Mouse (Mus musculus): Measurements from ENCODE around the gene Chp1. TPM values are rescaled to one million over a fixed set of nuclear protein-coding genes. Genes with fewer than 3 reads are reported as not detected.
"Not testable (repeated sequence)": the region's sequence is repeated elsewhere in the genome, so short reads cannot be mapped to it uniquely, and the experiment has no call there.

The Chp1 gene
- 84.2 and 90.0 TPM in 2 replicates for polyA plus RNA-seq (2012; ENCODE audit: insufficient read depth, insufficient read length, missing spikeins)

- no peak for TF ChIP-seq CTCF (IDR thresholded peaks at IDR 0.05; ENCODE audit: low read depth, low read length)
- no peak for TF ChIP-seq POLR2A (IDR thresholded peaks at IDR 0.05; ENCODE audit: borderline replicate concordance, low read depth, low read length)
- Histone ChIP-seq H3K4me1 (ENCODE audit: control insufficient read depth, insufficient read depth, low read length) (peaks cover 14% of the 10 kb centered on the region), H3K4me3 (ENCODE audit: insufficient read depth, low read length) (peak within 1 kb of the TSS; percentile 82), H3K27ac (ENCODE audit: insufficient read depth, low read depth, low read length) (peak within 1 kb of the TSS; percentile 66)
Measured at GRCm38 (mm10) chr2:119547522-119548370, at the start of gene Chp1, which contains the start of gene Exd1. Gene Chp1, plus strand, starts transcription at chr2:119547697. Gene Exd1, minus strand, starts transcription at chr2:119547627.

- no peak overlapping the region for H3K27ac ChIP-seq (ENCODE audit: insufficient read depth, low read depth, low read length)
- H3K4me3 ChIP-seq (ENCODE audit: insufficient read depth, low read length) = no peak overlapping the region
- no peaks in the 10 kb centered on the region for H3K4me1 ChIP-seq (ENCODE audit: control insufficient read depth, insufficient read depth, low read length)
- TF ChIP-seq POLR2A (IDR thresholded peaks at IDR 0.05; ENCODE audit: borderline replicate concordance, low read depth, low read length) (no peak), CTCF (IDR thresholded peaks at IDR 0.05; ENCODE audit: low read depth, low read length) (no peak)
Measured at GRCm38 (mm10) chr2:119498859-119499258, 48.6 kb upstream of the Chp1 start.

GRCm38 (mm10) chr2:119500965-119501652 lies 46.4 kb upstream of the Chp1 start:
- no peak overlapping the region for H3K27ac ChIP-seq (ENCODE audit: insufficient read depth, low read depth, low read length)
- TF ChIP-seq CTCF (IDR thresholded peaks at IDR 0.05; ENCODE audit: low read depth, low read length) = no peak
- TF ChIP-seq POLR2A (IDR thresholded peaks at IDR 0.05; ENCODE audit: borderline replicate concordance, low read depth, low read length) = no peak
- no peaks in the 10 kb centered on the region for H3K4me1 ChIP-seq (ENCODE audit: control insufficient read depth, insufficient read depth, low read length)
- H3K4me3 ChIP-seq (ENCODE audit: insufficient read depth, low read length) = no peak overlapping the region

- H3K4me3 ChIP-seq (ENCODE audit: insufficient read depth, low read length) = no peak overlapping the region
- no peak overlapping the region for H3K27ac ChIP-seq (ENCODE audit: insufficient read depth, low read depth, low read length)
- peaks cover 2% of the 10 kb centered on the region; the same call in 1 of the 2 replicates for H3K4me1 ChIP-seq (ENCODE audit: control insufficient read depth, insufficient read depth, low read length)
- TF ChIP-seq POLR2A (IDR thresholded peaks at IDR 0.05; ENCODE audit: borderline replicate concordance, low read depth, low read length) (no peak), CTCF (IDR thresholded peaks at IDR 0.05; ENCODE audit: low read depth, low read length) (peak; percentile 55; the same call in 1 of the 2 replicates)
Measured at GRCm38 (mm10) chr2:119507108-119507507, 40.4 kb upstream of the Chp1 start.

GRCm38 (mm10) chr2:119508518-119508917 lies 39.0 kb upstream of the Chp1 start:
- not testable (repeated sequence) for H3K4me3 ChIP-seq (ENCODE audit: insufficient read depth, low read length); H3K27ac ChIP-seq (ENCODE audit: insufficient read depth, low read depth, low read length); H3K4me1 ChIP-seq (ENCODE audit: control insufficient read depth, insufficient read depth, low read length)

GRCm38 (mm10) chr2:119510856-119511255 lies 36.6 kb upstream of the Chp1 start:
- Histone ChIP-seq H3K4me3 (ENCODE audit: insufficient read depth, low read length) (no peak overlapping the region), H3K27ac (ENCODE audit: insufficient read depth, low read depth, low read length) (no peak overlapping the region), H3K4me1 (ENCODE audit: control insufficient read depth, insufficient read depth, low read length) (peaks cover 11% of the 10 kb centered on the region)
- TF ChIP-seq CTCF (IDR thresholded peaks at IDR 0.05; ENCODE audit: low read depth, low read length) (no peak), POLR2A (IDR thresholded peaks at IDR 0.05; ENCODE audit: borderline replicate concordance, low read depth, low read length) (no peak)

GRCm38 (mm10) chr2:119512292-119512691 lies 35.2 kb upstream of the Chp1 start:
- no peak overlapping the region for H3K27ac ChIP-seq (ENCODE audit: insufficient read depth, low read depth, low read length)
- no peak overlapping the region for H3K4me3 ChIP-seq (ENCODE audit: insufficient read depth, low read length)
- no peak for TF ChIP-seq POLR2A (IDR thresholded peaks at IDR 0.05; ENCODE audit: borderline replicate concordance, low read depth, low read length)
- TF ChIP-seq CTCF (IDR thresholded peaks at IDR 0.05; ENCODE audit: low read depth, low read length) = no peak
- peaks cover 12% of the 10 kb centered on the region for H3K4me1 ChIP-seq (ENCODE audit: control insufficient read depth, insufficient read depth, low read length)

GRCm38 (mm10) chr2:119514026-119514522 lies 33.4 kb upstream of the Chp1 start:
- no peak for TF ChIP-seq POLR2A (IDR thresholded peaks at IDR 0.05; ENCODE audit: borderline replicate concordance, low read depth, low read length)
- no peak overlapping the region for H3K27ac ChIP-seq (ENCODE audit: insufficient read depth, low read depth, low read length)
- peaks cover 11% of the 10 kb centered on the region for H3K4me1 ChIP-seq (ENCODE audit: control insufficient read depth, insufficient read depth, low read length)
- no peak overlapping the region for H3K4me3 ChIP-seq (ENCODE audit: insufficient read depth, low read length)

GRCm38 (mm10) chr2:119516811-119517210 lies 30.7 kb upstream of the Chp1 start:
- Histone ChIP-seq H3K4me3 (ENCODE audit: insufficient read depth, low read length) (no peak overlapping the region), H3K27ac (ENCODE audit: insufficient read depth, low read depth, low read length) (no peak overlapping the region), H3K4me1 (ENCODE audit: control insufficient read depth, insufficient read depth, low read length) (peaks cover 11% of the 10 kb centered on the region)
- TF ChIP-seq POLR2A (IDR thresholded peaks at IDR 0.05; ENCODE audit: borderline replicate concordance, low read depth, low read length) (no peak), CTCF (IDR thresholded peaks at IDR 0.05; ENCODE audit: low read depth, low read length) (no peak)

GRCm38 (mm10) chr2:119520550-119520949 lies 26.9 kb upstream of the Chp1 start:
- H3K27ac ChIP-seq (ENCODE audit: insufficient read depth, low read depth, low read length) = no peak overlapping the region
- no peak overlapping the region for H3K4me3 ChIP-seq (ENCODE audit: insufficient read depth, low read length)
- no peak for TF ChIP-seq POLR2A (IDR thresholded peaks at IDR 0.05; ENCODE audit: borderline replicate concordance, low read depth, low read length)
- no peak for TF ChIP-seq CTCF (IDR thresholded peaks at IDR 0.05; ENCODE audit: low read depth, low read length)
- H3K4me1 ChIP-seq (ENCODE audit: control insufficient read depth, insufficient read depth, low read length) = peaks cover 2% of the 10 kb centered on the region; the same call in 1 of the 2 replicates

All from bone marrow macrophage, adult 2 months (primary cell).